Mouse (Mus musculus): ENCODE data around the gene Slc38a4. TPM values are rescaled to one million over a fixed set of nuclear protein-coding genes. Genes with fewer than 3 reads are reported as not detected.
A peak's percentile ranks its signal among the peaks of the same experiment; 100 is the strongest.

Gene Slc38a4
- polyA plus RNA-seq, 1 experiment from 2014 or later = 159 TPM

GRCm38 (mm10) chr15:96966326-96966725, 89.4 kb downstream of the Slc38a4 start:
- WGBS = 83% methylated on average over 3 of the region's 3 CpGs
- H3K9me3 ChIP-seq (replicated peaks) = peaks cover 3% of the 10 kb centered on the region; the same call in 1 of the 2 replicates
- peaks cover 16% of the 10 kb centered on the region for H3K4me1 ChIP-seq (replicated peaks)
- no peak overlapping the region for H3K4me3 ChIP-seq
- H3K36me3 ChIP-seq = no peaks in the 10 kb centered on the region
- no peak overlapping the region for H3K4me2 ChIP-seq
- H3K27ac ChIP-seq (ENCODE audit: poor library complexity, severe bottlenecking) = no peak overlapping the region
- no peak for ATAC-seq (ENCODE audit: insufficient number of reproducible peaks, low FRiP score)
- no peak overlapping the region for H3K9ac ChIP-seq
- no peaks in the 10 kb centered on the region for H3K27me3 ChIP-seq (replicated peaks)

- H3K4me1 ChIP-seq (replicated peaks) = 0 out of 2 replicates have a peak, but pooled peaks cover 7% of the 10 kb centered on the region
- H3K4me3 ChIP-seq = no peak overlapping the region
- peaks cover 3% of the 10 kb centered on the region; the same call in 1 of the 2 replicates for H3K9me3 ChIP-seq (replicated peaks)
- 46% methylated on average over 10 of the region's 10 CpGs for WGBS
- H3K9ac ChIP-seq = no peak overlapping the region
- peak overlapping the region; percentile 11; the same call in 1 of the 2 replicates for H3K27ac ChIP-seq (ENCODE audit: poor library complexity, severe bottlenecking)
- no peak for ATAC-seq (ENCODE audit: insufficient number of reproducible peaks, low FRiP score)
- no peak overlapping the region for H3K4me2 ChIP-seq
- H3K27me3 ChIP-seq (replicated peaks) = no peaks in the 10 kb centered on the region
- no peaks in the 10 kb centered on the region for H3K36me3 ChIP-seq
Measured at GRCm38 (mm10) chr15:96963735-96964134, 92.0 kb downstream of the Slc38a4 start.

GRCm38 (mm10) chr15:96963318-96963717, 92.4 kb downstream of the Slc38a4 start:
- Histone ChIP-seq H3K4me2 (no peak overlapping the region), H3K27ac (ENCODE audit: poor library complexity, severe bottlenecking) (peak overlapping the region; percentile 9; the same call in 1 of the 2 replicates), H3K9me3 (replicated peaks) (peaks cover 3% of the 10 kb centered on the region; the same call in 1 of the 2 replicates), H3K9ac (no peak overlapping the region), H3K27me3 (replicated peaks) (no peaks in the 10 kb centered on the region), H3K4me1 (replicated peaks) (0 out of 2 replicates have a peak, but pooled peaks cover 7% of the 10 kb centered on the region), H3K4me3 (no peak overlapping the region), H3K36me3 (no peaks in the 10 kb centered on the region)
- no peak for ATAC-seq (ENCODE audit: insufficient number of reproducible peaks, low FRiP score)
- WGBS = 84% methylated on average over 8 of the region's 8 CpGs

GRCm38 (mm10) chr15:96960343-96960742, 95.4 kb downstream of the Slc38a4 start:
- H3K4me2 ChIP-seq = no peak overlapping the region
- no peak overlapping the region for H3K4me3 ChIP-seq
- ATAC-seq (ENCODE audit: insufficient number of reproducible peaks, low FRiP score) = no peak
- no peaks in the 10 kb centered on the region for H3K27me3 ChIP-seq (replicated peaks)
- H3K27ac ChIP-seq (ENCODE audit: poor library complexity, severe bottlenecking) = no peak overlapping the region
- no peak overlapping the region for H3K9ac ChIP-seq
- 0 out of 2 replicates have a peak, but pooled peaks cover 9% of the 10 kb centered on the region for H3K4me1 ChIP-seq (replicated peaks)
- WGBS = 90% methylated on average over 11 of the region's 11 CpGs
- H3K36me3 ChIP-seq = no peaks in the 10 kb centered on the region
- H3K9me3 ChIP-seq (replicated peaks) = peaks cover 3% of the 10 kb centered on the region; the same call in 1 of the 2 replicates

- H3K36me3 ChIP-seq = no peaks in the 10 kb centered on the region
Measured at GRCm38 (mm10) chr15:96959247-96959646, 96.5 kb downstream of the Slc38a4 start.

GRCm38 (mm10) chr15:96956699-96957098, 99.1 kb downstream of the Slc38a4 start:
- Histone ChIP-seq H3K27me3 (replicated peaks) (no peaks in the 10 kb centered on the region), H3K4me3 (no peak overlapping the region), H3K4me1 (replicated peaks) (0 out of 2 replicates have a peak, but pooled peaks cover 5% of the 10 kb centered on the region), H3K4me2 (no peak overlapping the region), H3K9ac (no peak overlapping the region), H3K9me3 (replicated peaks) (peaks cover 2% of the 10 kb centered on the region; the same call in 1 of the 2 replicates), H3K27ac (ENCODE audit: poor library complexity, severe bottlenecking) (no peak overlapping the region), H3K36me3 (no peaks in the 10 kb centered on the region)
- no peak for ATAC-seq (ENCODE audit: insufficient number of reproducible peaks, low FRiP score)
- 76% methylated on average over 3 of the region's 3 CpGs for WGBS

More at GRCm38 (mm10) chr15:96959247-96959646, 96.5 kb downstream of the Slc38a4 start:
- H3K9ac ChIP-seq = no peak overlapping the region
- H3K4me3 ChIP-seq = no peak overlapping the region
- H3K27me3 ChIP-seq (replicated peaks) = no peaks in the 10 kb centered on the region
- H3K9me3 ChIP-seq (replicated peaks) = peaks cover 3% of the 10 kb centered on the region; the same call in 1 of the 2 replicates
- no peak overlapping the region for H3K27ac ChIP-seq (ENCODE audit: poor library complexity, severe bottlenecking)
- H3K4me1 ChIP-seq (replicated peaks) = 0 out of 2 replicates have a peak, but pooled peaks cover 9% of the 10 kb centered on the region
- WGBS = 69% methylated on average over 2 of the region's 2 CpGs
- no peak overlapping the region for H3K4me2 ChIP-seq
- no peak for ATAC-seq (ENCODE audit: insufficient number of reproducible peaks, low FRiP score)

GRCm38 (mm10) chr15:96954389-96954788, 101.4 kb downstream of the Slc38a4 start:
- Histone ChIP-seq H3K4me3 (no peak overlapping the region), H3K36me3 (no peaks in the 10 kb centered on the region), H3K4me2 (no peak overlapping the region), H3K27me3 (replicated peaks) (no peaks in the 10 kb centered on the region), H3K27ac (ENCODE audit: poor library complexity, severe bottlenecking) (no peak overlapping the region), H3K9ac (no peak overlapping the region), H3K9me3 (replicated peaks) (no peaks in the 10 kb centered on the region), H3K4me1 (replicated peaks) (0 out of 2 replicates have a peak, but pooled peaks cover 2% of the 10 kb centered on the region)
- WGBS = 82% methylated on average over 6 of the region's 6 CpGs
- no peak for ATAC-seq (ENCODE audit: insufficient number of reproducible peaks, low FRiP score)

- Histone ChIP-seq H3K27me3 (replicated peaks) (no peaks in the 10 kb centered on the region), H3K36me3 (no peaks in the 10 kb centered on the region), H3K4me3 (peak overlapping the region; percentile 39), H3K4me1 (replicated peaks) (0 out of 2 replicates have a peak, but pooled peaks cover 2% of the 10 kb centered on the region), H3K9me3 (replicated peaks) (no peaks in the 10 kb centered on the region), H3K27ac (ENCODE audit: poor library complexity, severe bottlenecking) (no peak overlapping the region), H3K4me2 (peak overlapping the region; percentile 67), H3K9ac (peak overlapping the region; percentile 57)
- WGBS = 47% methylated on average over 16 of the region's 16 CpGs
- no peak for ATAC-seq (ENCODE audit: insufficient number of reproducible peaks, low FRiP score)
Measured at GRCm38 (mm10) chr15:96953938-96954238, 101.9 kb downstream of the Slc38a4 start.

- Histone ChIP-seq H3K4me1 (replicated peaks) (0 out of 2 replicates have a peak, but pooled peaks cover 4% of the 10 kb centered on the region), H3K27ac (ENCODE audit: poor library complexity, severe bottlenecking) (no peak overlapping the region), H3K9me3 (replicated peaks) (no peaks in the 10 kb centered on the region), H3K4me3 (peak overlapping the region; percentile 39), H3K9ac (peak overlapping the region; percentile 57), H3K4me2 (peak overlapping the region; percentile 67), H3K27me3 (replicated peaks) (no peaks in the 10 kb centered on the region), H3K36me3 (no peaks in the 10 kb centered on the region)
- peak; percentile 69 for ATAC-seq (ENCODE audit: insufficient number of reproducible peaks, low FRiP score)
- 26% methylated on average over 23 of the region's 23 CpGs for WGBS
Measured at GRCm38 (mm10) chr15:96953112-96953937, 102.4 kb downstream of the Slc38a4 start.

- H3K4me1 ChIP-seq (replicated peaks) = 0 out of 2 replicates have a peak, but pooled peaks cover 6% of the 10 kb centered on the region
- WGBS = 70% methylated on average over 8 of the region's 8 CpGs
- H3K4me2 ChIP-seq = no peak overlapping the region
- no peak overlapping the region for H3K27ac ChIP-seq (ENCODE audit: poor library complexity, severe bottlenecking)
- no peak overlapping the region for H3K9ac ChIP-seq
- H3K27me3 ChIP-seq (replicated peaks) = no peaks in the 10 kb centered on the region
- H3K9me3 ChIP-seq (replicated peaks) = no peaks in the 10 kb centered on the region
- no peaks in the 10 kb centered on the region for H3K36me3 ChIP-seq
- no peak overlapping the region for H3K4me3 ChIP-seq
- ATAC-seq (ENCODE audit: insufficient number of reproducible peaks, low FRiP score) = no peak
Measured at GRCm38 (mm10) chr15:96952488-96952887, 103.3 kb downstream of the Slc38a4 start.

- no peaks in the 10 kb centered on the region for H3K36me3 ChIP-seq
- no peak overlapping the region for H3K4me3 ChIP-seq
- no peak overlapping the region for H3K4me2 ChIP-seq
- H3K27me3 ChIP-seq (replicated peaks) = no peaks in the 10 kb centered on the region
- 57% methylated on average over 5 of the region's 5 CpGs for WGBS
- no peaks in the 10 kb centered on the region for H3K9me3 ChIP-seq (replicated peaks)
- 0 out of 2 replicates have a peak, but pooled peaks cover 6% of the 10 kb centered on the region for H3K4me1 ChIP-seq (replicated peaks)
- H3K9ac ChIP-seq = no peak overlapping the region
- no peak for ATAC-seq (ENCODE audit: insufficient number of reproducible peaks, low FRiP score)
- H3K27ac ChIP-seq (ENCODE audit: poor library complexity, severe bottlenecking) = no peak overlapping the region
Measured at GRCm38 (mm10) chr15:96951783-96952182, 104.0 kb downstream of the Slc38a4 start.

All from heart, embryonic 12.5 days (tissue).